Mouse (Mus musculus) ES-E14 (cell line): ENCODE measurements at regions not wholly inside any gene's neighbourhood (a gene's known extent, or its start where the extent isn't known, plus 50 kb on each side); places are given as distances from the start of the nearest gene placed in this dataset.

Source experiments
- CHD2 ChIP-seq: IDR thresholded peaks from 2 replicates; pipeline ENCODE4 v1.6.1; 2014; ENCODE audit warnings: mild to moderate bottlenecking, low read depth, low read length, inconsistent platforms
- HCFC1 ChIP-seq: IDR thresholded peaks from 2 replicates; pipeline ENCODE4 v1.6.1; 2012; ENCODE audit warnings: low read length, inconsistent platforms, borderline replicate concordance; ENCODE audit not compliant: insufficient read depth
- MAFK ChIP-seq: IDR thresholded peaks from 2 replicates; pipeline ENCODE4 v1.6.1; 2014; ENCODE audit warnings: mild to moderate bottlenecking, low read depth, low read length, inconsistent platforms; ENCODE audit not compliant: insufficient read depth
- ZC3H11A ChIP-seq: IDR thresholded peaks from 2 replicates; pipeline ENCODE4 v1.6.1; 2012; ENCODE audit warnings: low read depth, mild to moderate bottlenecking, inconsistent platforms, low read length, borderline replicate concordance
- ZNF384 ChIP-seq: IDR thresholded peaks from 2 replicates; pipeline ENCODE4 v1.6.1; 2012; ENCODE audit warnings: low read depth, low read length, inconsistent platforms

DNA sequence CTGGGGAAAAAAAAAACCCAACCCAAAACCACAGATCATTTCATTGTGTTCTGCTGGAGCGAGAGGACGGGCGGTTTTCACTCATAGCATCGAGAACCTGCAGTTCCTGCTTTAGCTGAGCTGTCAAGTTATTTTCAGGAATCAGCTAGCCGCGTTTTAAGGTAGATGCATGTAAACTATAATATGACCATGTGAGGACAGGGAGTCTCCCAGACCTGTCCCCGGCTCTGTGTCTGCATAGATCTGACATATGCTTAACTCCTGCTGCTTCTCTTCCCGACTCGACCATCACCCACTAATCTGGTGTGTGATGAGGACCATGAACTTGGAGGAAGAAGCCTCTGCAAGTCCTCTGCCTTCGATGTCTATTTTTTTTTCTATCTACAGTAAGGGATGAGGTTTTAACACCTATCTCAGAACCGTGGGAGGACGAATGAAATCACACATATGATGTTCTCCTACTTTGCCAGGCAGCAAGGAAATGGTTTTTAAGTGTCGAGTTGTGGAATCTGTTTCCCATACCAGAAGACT is 128.5 kb downstream of the Gm10260 start:
- TF ChIP-seq MAFK: no peak
- no peak for TF ChIP-seq ZC3H11A
- no peak for TF ChIP-seq HCFC1
- TF ChIP-seq ZNF384: no peak
- no peak for TF ChIP-seq CHD2
